Mouse (Mus musculus) thymus, postnatal 4 days (tissue): ENCODE measurements around the gene Adprhl1.

ENCODE experiments used
- DNase-seq: peaks from one replicate; pipeline ENCODE4 v3.0.0; 2021

The Adprhl1 gene

GRCm38 (mm10) chr8:13254019-13254418 lies at the start of gene Adprhl1:
Adprhl1 (minus strand) TSS chr8:13254162.
- DNase-seq = peak; percentile 87

GRCm38 (mm10) chr8:13301036-13301435 lies 47.1 kb upstream of the Adprhl1 start:
- DNase-seq = no peak

- no peak for DNase-seq
Measured at GRCm38 (mm10) chr8:13299571-13299970, 45.6 kb upstream of the Adprhl1 start.

- DNase-seq = no peak
Measured at GRCm38 (mm10) chr8:13293677-13294470, 39.9 kb upstream of the Adprhl1 start.

GRCm38 (mm10) chr8:13292364-13292763 lies 38.4 kb upstream of the Adprhl1 start:
- peak; percentile 83 for DNase-seq

- peak; percentile 15 for DNase-seq
Measured at GRCm38 (mm10) chr8:13288646-13289045, 34.7 kb upstream of the Adprhl1 start.

GRCm38 (mm10) chr8:13287692-13288623 lies 34.0 kb upstream of the Adprhl1 start, which contains the start of the genes Dcun1d2 and Tmco3:
Dcun1d2 (minus strand) TSS chr8:13288131.
Tmco3 (plus strand) TSS chr8:13288190.
- peak; percentile 99 for DNase-seq

- peak; percentile 85 for DNase-seq
Measured at GRCm38 (mm10) chr8:13287304-13287691, 33.3 kb upstream of the Adprhl1 start.

GRCm38 (mm10) chr8:13283200-13283599 lies 29.2 kb upstream of the Adprhl1 start:
- no peak for DNase-seq

- DNase-seq = no peak
Measured at GRCm38 (mm10) chr8:13276941-13277447, 23.0 kb upstream of the Adprhl1 start.

GRCm38 (mm10) chr8:13272834-13273233 lies 18.9 kb upstream of the Adprhl1 start:
- DNase-seq = no peak

- DNase-seq = no peak
Measured at GRCm38 (mm10) chr8:13267566-13267965, 13.6 kb upstream of the Adprhl1 start.

- no peak for DNase-seq
Measured at GRCm38 (mm10) chr8:13263376-13263775, 9.4 kb upstream of the Adprhl1 start.

- no peak for DNase-seq
Measured at GRCm38 (mm10) chr8:13253413-13253812, 549 bp downstream of the Adprhl1 start.

- DNase-seq = no peak
Measured at GRCm38 (mm10) chr8:13252837-13253236, 1.1 kb downstream of the Adprhl1 start.

GRCm38 (mm10) chr8:13244343-13244880 lies 9.6 kb downstream of the Adprhl1 start:
- no peak for DNase-seq

GRCm38 (mm10) chr8:13242985-13243870 lies 10.7 kb downstream of the Adprhl1 start:
- no peak for DNase-seq

GRCm38 (mm10) chr8:13240691-13241090 lies 13.3 kb downstream of the Adprhl1 start:
- DNase-seq = no peak

- DNase-seq = no peak
Measured at GRCm38 (mm10) chr8:13240055-13240454, 13.9 kb downstream of the Adprhl1 start.

GRCm38 (mm10) chr8:13234803-13235202 lies 19.2 kb downstream of the Adprhl1 start:
- DNase-seq = no peak

GRCm38 (mm10) chr8:13230471-13230870 lies 23.5 kb downstream of the Adprhl1 start:
- DNase-seq = no peak

GRCm38 (mm10) chr8:13229802-13230201 lies 24.2 kb downstream of the Adprhl1 start:
- DNase-seq = no peak
